8 mouse cellular contexts compared by ENCODE assay signal in the genomic region with DNA sequence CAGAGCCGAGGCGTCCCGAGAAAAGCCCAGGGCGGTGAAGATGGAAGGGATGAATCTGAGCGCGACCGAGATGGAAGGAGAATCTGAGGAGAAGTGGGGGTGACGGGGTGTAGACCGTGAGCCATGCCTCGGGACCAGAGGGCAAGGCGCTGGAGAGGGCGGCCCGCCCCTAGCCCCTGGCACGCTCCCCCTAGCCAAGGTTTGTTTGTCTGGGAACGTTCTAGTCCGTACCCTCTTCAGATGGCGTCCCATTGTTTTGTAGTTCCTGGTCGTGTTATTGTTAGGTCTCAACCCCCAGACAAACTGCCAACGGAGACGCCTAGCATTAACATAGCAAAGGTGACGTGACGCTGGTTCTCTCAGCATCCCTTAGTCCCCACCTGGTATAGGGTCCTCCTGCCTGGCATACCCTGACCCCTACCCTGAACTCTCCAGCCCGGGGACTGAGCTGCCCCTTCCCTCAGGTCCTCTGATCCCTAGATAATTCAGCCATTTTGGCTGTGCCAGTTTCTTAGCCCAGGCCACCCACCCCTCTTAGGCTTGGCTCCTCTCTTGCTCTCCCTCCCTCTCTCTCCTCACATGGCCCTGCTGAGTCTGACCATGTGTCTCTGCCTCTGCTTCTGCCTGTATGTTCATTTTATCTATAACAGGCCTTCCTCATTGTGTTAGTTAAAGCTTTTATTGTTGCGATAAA. TPM values are rescaled to one million over a fixed set of nuclear protein-coding genes. Genes with fewer than 3 reads are reported as not detected.
DNase-seq lines count a peak whose midpoint lies in the region; ATAC-seq and TF ChIP-seq lines count a peak whose summit lies in the region.

No protein-coding gene starts in this region.

- H3K4me2 ChIP-seq in heart, postnatal 0 days (ENCODE audit: low read depth, low read length) = peak overlapping the region; percentile 77
- peak overlapping the region; percentile 87 for H3K4me2 ChIP-seq in forebrain, embryonic 13.5 days
- peak overlapping the region; percentile 97 for H3K4me2 ChIP-seq in lung, postnatal 0 days (replicated peaks; ENCODE audit: low read depth, low read length)

- TF ChIP-seq CTCF in heart, postnatal 0 days (IDR thresholded peaks at IDR 0.05; ENCODE audit: low read depth) = no peak
- TF ChIP-seq CTCF in bone marrow, adult 2 months (IDR thresholded peaks at IDR 0.05; ENCODE audit: control insufficient read depth, insufficient read depth, low read length) = no peak
- TF ChIP-seq CTCF in lung, postnatal 0 days (IDR thresholded peaks at IDR 0.05) = no peak

- H3K4me3 ChIP-seq in heart, postnatal 0 days (ENCODE audit: low read depth, low read length) = peak overlapping the region; percentile 80
- H3K4me3 ChIP-seq in bone marrow, adult 2 months (replicated peaks; ENCODE audit: control insufficient read depth, low read depth, low read length) = peak overlapping the region; percentile 59
- H3K4me3 ChIP-seq in forebrain, embryonic 13.5 days = peak overlapping the region; percentile 74
- peak overlapping the region; percentile 69 for H3K4me3 ChIP-seq in lung, postnatal 0 days (ENCODE audit: low read depth, low read length)

- H3K4me1 ChIP-seq in heart, postnatal 0 days (ENCODE audit: control insufficient read depth, insufficient read depth) = peaks cover 21% of the 10 kb centered on the region; the same call in 1 of the 2 replicates
- H3K4me1 ChIP-seq in bone marrow, adult 2 months (ENCODE audit: control insufficient read depth, insufficient read depth, low read length) = no peaks in the 10 kb centered on the region; the same call in 1 of the 2 replicates
- peaks cover 20% of the 10 kb centered on the region for H3K4me1 ChIP-seq in forebrain, embryonic 13.5 days
- no peaks in the 10 kb centered on the region for H3K4me1 ChIP-seq in lung, postnatal 0 days (ENCODE audit: insufficient read depth, low read depth, low read length)

- DNase-seq in heart, postnatal 0 days (ENCODE audit: low spot score) = no peak
- DNase-seq in heart, postnatal 25 days (ENCODE audit: low spot score) = no peak
- DNase-seq in layer of hippocampus, adult 8-10 months (ENCODE audit: low spot score in 2 of 2) = peak; percentile 39 to 54
- DNase-seq in lung, postnatal 0 days (ENCODE audit: low spot score) = peak; percentile 9
- peak; percentile 41 for DNase-seq in right cerebral cortex, postnatal 4 days
- DNase-seq in urinary bladder, postnatal 4 days (ENCODE audit: low spot score in 2 of 2) = no peak

- 3% methylated on average over 24 of the region's 24 CpGs for WGBS in heart, postnatal 0 days
- WGBS in bone marrow, adult 2 months = 3% methylated on average over 24 of the region's 24 CpGs
- 3% methylated on average over 24 of the region's 24 CpGs for whole genome bisulfite sequencing in forebrain, embryonic 13.5 days
- 4% methylated on average over 21 of the region's 24 CpGs for WGBS in lung, postnatal 0 days

- H3K27ac ChIP-seq in heart, postnatal 0 days (ENCODE audit: low read depth) = peak overlapping the region; percentile 99
- H3K27ac ChIP-seq in bone marrow, adult 2 months (ENCODE audit: control insufficient read depth, insufficient read depth, low read depth, low read length, poor library complexity) = no peak overlapping the region
- H3K27ac ChIP-seq in forebrain, embryonic 13.5 days = peak overlapping the region; percentile 54; the same call in 1 of the 2 replicates
- no peak overlapping the region for H3K27ac ChIP-seq in lung, postnatal 0 days (ENCODE audit: low read length)

- peak overlapping the region; percentile 95 for H3K9ac ChIP-seq in heart, postnatal 0 days (replicated peaks; ENCODE audit: low read depth, low read length)
- peak overlapping the region; percentile 83 for H3K9ac ChIP-seq in forebrain, embryonic 13.5 days
- H3K9ac ChIP-seq in lung, postnatal 0 days (replicated peaks; ENCODE audit: low read depth) = peak overlapping the region; percentile 59

- H3K9me3 ChIP-seq in heart, postnatal 0 days (replicated peaks; ENCODE audit: control insufficient read depth, low read length) = no peaks in the 10 kb centered on the region
- no peaks in the 10 kb centered on the region for H3K9me3 ChIP-seq in forebrain, embryonic 13.5 days (replicated peaks)
- H3K9me3 ChIP-seq in lung, postnatal 0 days (ENCODE audit: low read length) = no peaks in the 10 kb centered on the region

- H3K36me3 ChIP-seq in heart, postnatal 0 days (replicated peaks; ENCODE audit: control insufficient read depth, insufficient read depth, low read length) = no peaks in the 10 kb centered on the region
- H3K36me3 ChIP-seq in forebrain, embryonic 13.5 days (ENCODE audit: poor library complexity, severe bottlenecking) = no peaks in the 10 kb centered on the region
- no peaks in the 10 kb centered on the region for H3K36me3 ChIP-seq in lung, postnatal 0 days (ENCODE audit: insufficient read depth, low read length)

- intact Hi-C loops in heart, postnatal 25 days (cut with DNase I) = loop anchor here (5.0 kb wide), 1 partner anchor 73 kb away; no protein-coding TSS in a partner anchor

- TF ChIP-seq EP300 in heart, postnatal 0 days (IDR thresholded peaks at IDR 0.05; ENCODE audit: low read depth) = no peak
- no peak for TF ChIP-seq EP300 in lung, postnatal 0 days (IDR thresholded peaks at IDR 0.05)

- ATAC-seq in heart, postnatal 0 days (ENCODE audit: insufficient read depth, low read depth) = peak; percentile 40
- ATAC-seq in forebrain, embryonic 13.5 days = peak; percentile 72
- ATAC-seq in lung, postnatal 0 days = peak; percentile 64

- TF ChIP-seq POLR2A in bone marrow, adult 2 months (IDR thresholded peaks at IDR 0.05; ENCODE audit: borderline replicate concordance, control insufficient read depth, low read depth, low read length) = no peak

- H3K27me3 ChIP-seq in heart, postnatal 0 days (ENCODE audit: control insufficient read depth, insufficient read depth, low read length) = no peaks in the 10 kb centered on the region
- H3K27me3 ChIP-seq in forebrain, embryonic 13.5 days = no peaks in the 10 kb centered on the region
- no peaks in the 10 kb centered on the region for H3K27me3 ChIP-seq in lung, postnatal 0 days (replicated peaks; ENCODE audit: insufficient read depth, low read length)

RNA-seq across cellular contexts. Expression of a gene that starts 0.4 kb away (rescaled TPM):
- 64.3 and 83.6 TPM in 2 replicates for total RNA-seq in heart, postnatal 0 days (2014; rRNA removed; ENCODE audit: low replicate concordance)
- polyA plus RNA-seq in heart, postnatal 0 days (2015; fragmentation: Nextera tagmentation; extraction: Ambion mirVana) = 32.5 and 35.6 TPM in 2 replicates
- total RNA-seq in heart, postnatal 25 days (2021) = 10 to 100 TPM; 79.5 to 80.2 TPM
- 0.29 and 0.70 TPM in 2 replicates for polyA plus RNA-seq in bone marrow, adult 2 months (2011; ENCODE audit: insufficient read depth, insufficient read length, low replicate concordance, missing spikeins)
- polyA plus RNA-seq in forebrain, embryonic 13.5 days (2015; fragmentation: Nextera tagmentation; extraction: Ambion mirVana) = 6.2 and 7.1 TPM in 2 replicates
- total RNA-seq in layer of hippocampus, adult 8-10 months (2022) = 10 to 100 TPM; 19.1 to 21.2 (median 20.1) TPM
- polyA plus RNA-seq in lung, postnatal 0 days (2015; fragmentation: Nextera tagmentation; extraction: Ambion mirVana) = 2.3 and 2.6 TPM in 2 replicates

RNA-seq across cellular contexts. Expression of a gene that starts 47.0 kb away (rescaled TPM):
- total RNA-seq in heart, postnatal 0 days (2014; rRNA removed; ENCODE audit: low replicate concordance) = 57.0 and 65.5 TPM in 2 replicates
- 56.4 and 64.1 TPM in 2 replicates for polyA plus RNA-seq in heart, postnatal 0 days (2015; fragmentation: Nextera tagmentation; extraction: Ambion mirVana)
- total RNA-seq in heart, postnatal 25 days (2021) = 10 to 100 TPM; 71.9 to 74.8 TPM
- polyA plus RNA-seq in bone marrow, adult 2 months (2011; ENCODE audit: insufficient read depth, insufficient read length, low replicate concordance, missing spikeins) = 3.4 and 7.9 TPM in 2 replicates
- polyA plus RNA-seq in forebrain, embryonic 13.5 days (2015; fragmentation: Nextera tagmentation; extraction: Ambion mirVana) = 85.7 and 87.9 TPM in 2 replicates
- total RNA-seq in layer of hippocampus, adult 8-10 months (2022) = 100 to 1,000 TPM; 212 to 254 (median 222) TPM
- polyA plus RNA-seq in lung, postnatal 0 days (2015; fragmentation: Nextera tagmentation; extraction: Ambion mirVana) = 134 and 140 TPM in 2 replicates

Comparison
In these comparisons a context has a peak if more than half of its experiments do, and no peak if none do; other contexts are left out.
1. DNase-seq: peak in layer of hippocampus, adult 8-10 months (2 of 2), lung, postnatal 0 days (single experiment) and right cerebral cortex, postnatal 4 days (single experiment); none in heart, postnatal 0 days (single experiment), heart, postnatal 25 days (single experiment) and urinary bladder, postnatal 4 days (0 of 2).
2. H3K27ac ChIP-seq: peak in heart, postnatal 0 days (single experiment) and forebrain, embryonic 13.5 days (single experiment); none in bone marrow, adult 2 months (single experiment) and lung, postnatal 0 days (single experiment).
3. Peak in every context shown above with its lines, with median percentiles within 50 percentile points of each other: ATAC-seq, H3K4me2 ChIP-seq, H3K4me3 ChIP-seq and H3K9ac ChIP-seq.